Comparison of ENCODE assay signal across 14 mouse cellular contexts in the genomic region with DNA sequence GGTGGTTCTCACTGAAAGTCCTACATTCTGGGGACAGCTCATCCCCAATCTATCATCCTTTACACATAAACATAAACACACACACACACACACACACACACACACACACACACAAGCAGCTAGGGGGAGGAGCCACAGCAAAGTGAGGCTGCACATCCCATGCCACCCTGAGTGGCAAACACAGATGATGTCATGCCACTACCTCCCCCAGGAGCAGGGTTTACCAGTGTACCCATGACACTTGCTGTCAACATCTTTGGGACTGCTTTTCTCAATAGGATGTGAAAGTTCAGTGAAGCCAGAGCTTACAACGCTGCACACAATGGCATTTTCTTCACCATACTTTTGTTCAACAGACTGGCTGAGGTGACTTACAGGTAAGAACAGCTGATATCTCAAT.
"Had no signal": no experiment of that assay in that cellular context is flagged by ENCODE, and none has a peak within 500 bp of the region (broad histone marks: within the 10 kb centered on the region; RNA-seq: fewer than 3 reads in every experiment).

No protein-coding gene starts in this region.

- ATAC-seq: intestine, postnatal 0 days; midbrain, embryonic 13.5 days had no signal

- H3K9me3 ChIP-seq: limb, embryonic 13.5 days; midbrain, embryonic 13.5 days; neural tube, embryonic 12.5 days had no signal

- H3K4me3 ChIP-seq: limb, embryonic 13.5 days; midbrain, embryonic 13.5 days; neural tube, embryonic 12.5 days had no signal

- H3K9ac ChIP-seq: limb, embryonic 13.5 days; liver, embryonic 14.5 days; midbrain, embryonic 13.5 days; neural tube, embryonic 12.5 days had no signal

- DNase-seq: kidney, adult 8-10 months; kidney, postnatal 36 days; layer of hippocampus, adult 9-11 months; layer of hippocampus, postnatal 36 days; lung, adult 18-20 months; lung, postnatal 36 days; right cerebral cortex, adult 18-20 months; thymus, postnatal 36 days had no signal

- H3K4me1 ChIP-seq: midbrain, embryonic 13.5 days; neural tube, embryonic 12.5 days had no signal

- H3K4me2 ChIP-seq: limb, embryonic 13.5 days; midbrain, embryonic 13.5 days; neural tube, embryonic 12.5 days had no signal

- H3K27me3 ChIP-seq: limb, embryonic 13.5 days; midbrain, embryonic 13.5 days; neural tube, embryonic 12.5 days had no signal

- H3K27ac ChIP-seq: kidney, postnatal 0 days; limb, embryonic 13.5 days; liver, embryonic 14.5 days; midbrain, embryonic 13.5 days; neural tube, embryonic 12.5 days had no signal
